Mouse (Mus musculus): Measurements from ENCODE around the gene Otud7a. TPM values are rescaled to one million over a fixed set of nuclear protein-coding genes. Genes with fewer than 3 reads are reported as not detected.

Gene Otud7a
- total RNA-seq (2021): 10 to 100 TPM; 80.5 to 84.1 TPM

DNA sequence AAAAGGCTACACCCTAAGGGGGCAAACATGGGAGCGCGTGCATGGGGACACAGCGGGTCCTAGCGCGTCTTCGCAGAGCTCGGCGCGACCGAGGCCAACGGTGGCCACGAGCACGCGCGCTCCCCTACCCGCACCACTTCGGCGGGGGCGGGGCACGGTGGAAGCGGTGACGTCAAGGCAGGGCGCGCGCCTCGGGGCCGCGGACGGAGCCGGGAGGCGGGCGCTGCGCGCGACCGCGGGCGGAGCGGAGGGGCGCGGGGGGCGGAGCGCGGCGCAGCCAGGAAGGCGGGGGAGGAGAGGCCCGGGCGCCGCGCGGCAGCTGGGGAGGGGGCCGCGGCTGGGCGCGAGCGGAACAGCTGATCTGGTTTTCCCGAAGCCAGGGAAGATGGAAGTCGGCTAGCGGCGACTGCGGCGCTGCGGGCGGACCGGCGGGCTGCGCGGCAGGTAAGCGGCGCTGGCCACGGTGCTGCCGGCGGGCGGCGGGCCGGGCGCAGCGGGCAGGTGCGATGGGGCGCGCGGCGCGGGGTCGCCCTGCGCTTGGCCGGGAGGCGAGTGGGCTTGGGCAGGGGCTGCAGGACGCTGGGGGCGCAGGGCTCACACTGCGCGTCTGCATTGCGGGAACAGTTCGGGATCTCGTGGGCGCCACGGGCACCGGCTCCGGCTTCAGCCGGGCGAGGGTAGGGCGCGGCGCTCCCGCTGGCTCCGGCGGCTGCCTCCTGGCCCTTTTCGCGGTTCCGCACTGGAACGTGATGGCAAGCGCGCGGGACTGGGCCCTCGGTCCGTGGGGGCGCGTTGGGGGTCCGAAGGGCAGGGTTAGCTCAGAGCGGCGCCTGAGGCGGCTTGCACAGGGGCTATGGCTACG is at the start of gene Otud7a:
Otud7a (plus strand) TSS at position 268 of the 862 bp plus-strand sequence.
- peak; percentile 88 to 94 for DNase-seq (ENCODE audit: low spot score in 2 of 2)
- intact Hi-C loops (cut with DNase I): loop anchor here (2.0 to 10.0 kb wide), 3 partner anchors 100 to 224 kb away; no protein-coding TSS in a partner anchor

DNA sequence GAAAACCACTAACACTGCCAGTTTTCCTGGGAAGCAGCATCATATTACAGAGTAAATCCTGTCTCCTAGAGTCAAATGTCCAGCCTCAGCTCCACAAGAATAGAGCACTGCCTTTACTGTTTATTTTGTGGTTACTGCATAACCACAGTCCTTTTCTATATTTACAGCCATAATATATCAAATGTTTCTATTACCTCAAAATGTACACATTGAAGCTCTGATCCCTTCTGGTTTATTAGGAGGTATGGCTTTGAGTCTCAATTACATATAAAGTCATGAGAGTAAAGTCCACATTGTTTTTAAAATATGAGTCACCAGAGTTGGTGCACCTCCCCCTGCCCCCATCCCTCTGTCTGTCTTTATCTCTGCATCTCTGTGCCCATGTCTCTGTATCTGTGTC is 38.6 kb upstream of the Otud7a start:
- intact Hi-C loops (cut with DNase I): no loop called here
- no peak for DNase-seq (ENCODE audit: low spot score in 2 of 2)

DNA sequence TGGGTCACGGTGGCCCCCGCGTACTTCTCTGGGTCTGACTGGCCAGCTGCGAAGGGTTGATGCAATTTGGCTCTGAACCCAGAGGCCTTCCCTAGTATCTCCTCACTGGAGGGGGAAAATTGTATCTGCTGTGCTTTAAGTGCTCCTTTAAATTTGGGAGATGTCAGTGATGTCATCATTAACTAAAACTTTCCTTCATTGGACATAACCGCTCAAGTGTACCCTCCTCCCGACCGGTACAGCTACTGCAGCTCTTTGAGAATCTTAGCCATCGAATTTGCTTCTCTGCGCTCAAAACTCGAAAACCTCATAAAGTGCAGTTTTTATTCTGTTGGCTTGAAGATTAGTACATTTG is 772 bp downstream of the Otud7a start:
- DNase-seq (ENCODE audit: low spot score in 2 of 2): no peak
- intact Hi-C loops (cut with DNase I): loop anchor here (2.0 to 10.0 kb wide), 3 partner anchors 101 to 223 kb away; no protein-coding TSS in a partner anchor

DNA sequence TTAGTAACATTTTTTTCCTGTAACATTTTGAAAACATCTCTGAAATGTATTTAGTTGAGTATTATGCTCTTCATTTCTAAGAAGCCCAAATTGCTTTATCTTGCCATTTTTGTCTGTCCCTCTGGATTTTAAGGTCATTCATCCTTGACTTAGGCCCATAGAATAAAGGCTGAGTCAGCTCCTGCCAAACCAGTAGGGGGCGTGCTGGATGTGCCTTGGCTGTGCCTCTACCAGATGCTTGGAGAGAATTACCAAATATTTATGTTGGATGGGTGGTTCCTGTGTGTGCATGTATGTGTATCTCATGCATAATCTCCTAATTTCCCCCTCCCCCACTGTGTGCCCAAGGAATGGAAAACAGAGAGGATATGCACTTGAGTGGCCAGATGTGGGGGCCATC is 2.4 kb downstream of the Otud7a start:
- intact Hi-C loops (cut with DNase I): loop anchor here (10.0 kb wide), 1 partner anchor 108 kb away; no protein-coding TSS in a partner anchor
- no peak for DNase-seq (ENCODE audit: low spot score in 2 of 2)

DNA sequence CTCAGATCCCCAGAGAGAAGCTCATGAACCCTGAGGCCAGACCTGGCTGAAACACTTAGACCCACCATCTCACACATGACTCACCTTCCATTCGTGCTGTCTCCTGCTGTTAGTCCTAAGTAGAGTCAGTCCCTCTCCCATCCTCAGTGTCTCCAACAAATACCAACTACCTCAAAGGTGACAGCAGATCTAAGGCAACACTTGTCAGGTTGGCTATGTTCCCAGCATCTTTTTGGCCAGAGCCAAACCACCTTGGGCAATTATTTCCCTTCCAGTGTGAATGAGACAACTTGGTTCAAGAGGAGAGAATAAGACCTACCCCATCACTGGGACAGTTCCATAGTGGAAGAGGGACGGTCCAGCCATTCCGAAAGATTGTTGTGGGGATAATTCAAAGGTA is 10.7 kb downstream of the Otud7a start:
- no peak for DNase-seq (ENCODE audit: low spot score in 2 of 2)
- intact Hi-C loops (cut with DNase I): no loop called here

DNA sequence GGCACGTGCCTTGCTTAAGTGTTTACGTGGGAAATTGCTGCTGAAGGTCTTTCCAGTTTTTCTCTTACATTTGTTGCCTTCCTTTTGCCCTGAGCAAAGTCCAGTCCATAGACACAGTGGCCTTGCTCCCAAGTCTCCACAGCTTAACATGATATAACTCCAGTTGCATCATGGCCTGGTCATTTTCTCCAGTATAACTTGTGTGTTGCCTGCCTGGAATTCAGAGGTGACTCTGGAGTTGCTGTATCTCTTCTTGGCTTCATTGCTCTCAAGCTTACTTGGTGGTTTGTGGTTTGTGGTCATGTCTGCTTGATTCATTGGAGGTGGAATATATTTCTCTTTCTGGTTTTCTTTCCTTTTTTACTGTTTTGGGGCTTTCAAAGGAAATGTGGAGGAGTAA is 17.7 kb downstream of the Otud7a start:
- no peak for DNase-seq (ENCODE audit: low spot score in 2 of 2)
- intact Hi-C loops (cut with DNase I): no loop called here

DNA sequence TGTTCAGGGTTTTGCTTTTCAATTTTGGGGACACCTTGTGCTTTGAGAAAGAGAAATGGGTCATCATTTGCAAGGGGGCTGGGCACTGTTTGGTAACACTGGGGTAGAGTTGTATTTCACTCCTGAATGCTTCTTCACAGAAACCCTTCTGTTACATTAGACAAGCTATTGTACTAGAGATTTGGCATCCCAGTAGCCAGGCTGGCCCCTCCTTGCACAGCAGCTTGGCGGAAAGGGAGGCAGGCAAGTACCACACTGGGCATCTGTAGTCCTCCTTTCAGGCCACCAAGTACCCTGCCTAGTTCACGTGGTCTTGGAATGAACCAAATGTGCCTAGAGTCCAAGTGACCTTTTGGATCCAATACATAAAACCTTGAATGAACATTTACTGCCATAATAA is 18.1 kb downstream of the Otud7a start:
- intact Hi-C loops (cut with DNase I): no loop called here
- peak in 1 of 2 experiments; percentile 28 for DNase-seq (ENCODE audit: low spot score in 2 of 2)

DNA sequence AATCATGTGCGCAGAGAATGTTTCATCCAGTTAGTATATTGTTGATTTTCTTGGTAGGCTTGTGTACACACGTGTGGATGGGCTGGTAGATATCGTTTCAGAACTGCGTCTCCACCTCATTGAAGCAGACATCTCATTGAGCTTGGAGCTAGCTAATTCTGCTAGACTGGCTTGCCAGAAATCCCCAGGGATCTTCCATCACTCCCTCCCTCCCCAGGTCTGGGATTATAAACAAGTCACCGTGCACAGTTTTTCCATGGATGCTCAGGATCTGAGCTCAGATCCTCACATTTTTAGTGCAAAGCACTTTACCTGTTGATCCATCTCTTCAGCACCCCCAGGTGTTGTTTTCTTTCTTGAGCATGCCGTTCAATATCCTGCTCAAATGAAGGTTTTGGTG is 22.2 kb downstream of the Otud7a start:
- DNase-seq (ENCODE audit: low spot score in 2 of 2): no peak
- intact Hi-C loops (cut with DNase I): no loop called here

DNA sequence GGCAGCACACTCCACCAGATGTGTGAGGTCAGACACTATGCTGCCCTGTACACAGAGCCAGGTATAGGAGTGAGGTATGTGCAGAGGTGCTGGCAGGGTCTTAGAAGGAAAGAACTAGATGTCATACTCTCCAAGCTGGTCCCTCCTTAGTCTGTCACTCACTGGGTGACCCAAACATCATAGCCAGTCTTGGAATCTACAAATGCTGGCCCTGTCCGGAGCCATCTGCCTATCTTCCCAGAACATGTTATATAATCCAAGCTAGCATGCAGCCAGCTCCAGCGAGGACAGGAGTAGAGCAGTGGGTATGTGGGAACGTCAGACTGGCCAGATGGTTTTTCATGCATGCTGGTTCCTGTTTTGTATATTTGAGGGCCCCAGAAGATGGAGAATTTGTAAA is 23.7 kb downstream of the Otud7a start:
- intact Hi-C loops (cut with DNase I): no loop called here
- DNase-seq (ENCODE audit: low spot score in 2 of 2): no peak

DNA sequence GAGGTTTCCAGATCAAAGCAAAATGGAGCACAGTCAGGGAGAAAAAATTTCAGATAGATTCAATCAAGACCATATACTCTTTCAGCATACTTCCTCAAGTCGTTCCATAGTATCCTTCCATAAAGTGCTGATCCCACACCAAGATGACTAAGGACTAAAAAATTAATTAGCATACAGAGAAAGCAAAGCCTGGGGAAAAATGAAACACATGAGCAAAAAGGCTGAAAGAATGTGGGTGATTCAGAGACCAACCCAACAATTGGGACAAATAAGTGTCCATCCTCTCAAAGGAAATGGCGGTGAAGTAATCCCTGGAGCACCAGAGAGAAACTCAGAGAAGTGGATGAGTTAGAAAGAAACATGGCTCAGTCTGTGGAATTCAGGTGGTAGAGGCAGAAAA is 38.5 kb downstream of the Otud7a start:
- intact Hi-C loops (cut with DNase I): no loop called here
- no peak for DNase-seq (ENCODE audit: low spot score in 2 of 2)

DNA sequence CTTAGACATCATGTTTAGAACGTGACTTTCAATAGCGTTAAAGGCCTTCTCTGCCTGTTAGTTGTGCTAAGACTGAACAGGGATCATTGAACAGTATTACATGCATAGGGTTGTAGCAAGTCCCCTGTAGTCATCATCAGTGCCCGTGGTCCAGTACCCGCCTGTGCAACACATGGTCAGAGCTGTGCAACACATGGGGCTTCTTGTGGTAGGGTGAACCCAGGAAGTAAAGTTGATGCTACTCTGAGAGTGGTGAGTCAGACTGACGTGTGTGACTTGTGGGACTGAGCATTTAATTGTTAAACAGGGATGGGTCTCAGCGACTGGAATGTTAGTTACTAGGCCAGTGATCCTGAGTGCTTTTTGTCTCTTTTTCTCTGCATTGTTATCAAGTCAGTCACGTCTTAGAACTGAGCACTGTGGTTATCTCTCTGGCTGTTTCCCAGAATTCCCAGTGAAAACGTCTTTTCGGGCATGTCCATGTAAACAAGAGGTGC is 52.5 kb downstream of the Otud7a start:
- intact Hi-C loops (cut with DNase I): no loop called here
- no peak for DNase-seq (ENCODE audit: low spot score in 2 of 2)

DNA sequence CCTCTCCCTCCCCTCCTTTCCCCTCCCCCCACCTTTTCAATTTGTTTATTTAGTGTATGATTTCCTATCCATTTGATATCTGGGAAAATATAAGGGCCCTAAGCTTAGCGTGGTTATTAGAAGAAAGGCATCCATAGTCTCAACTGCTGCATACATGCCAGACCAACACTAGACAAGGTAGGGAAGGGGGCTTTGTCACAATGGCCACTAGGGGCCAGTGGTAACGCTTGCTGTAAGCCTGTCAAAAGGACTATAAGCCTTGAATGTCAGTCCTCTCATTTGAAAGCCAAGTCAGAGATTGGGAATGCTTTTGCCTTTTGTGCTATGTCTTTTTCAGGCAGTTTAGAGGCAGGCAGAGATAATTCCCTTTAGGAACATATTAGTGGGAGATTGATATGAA is 59.7 kb downstream of the Otud7a start:
- DNase-seq (ENCODE audit: low spot score in 2 of 2): no peak
- intact Hi-C loops (cut with DNase I): no loop called here

DNA sequence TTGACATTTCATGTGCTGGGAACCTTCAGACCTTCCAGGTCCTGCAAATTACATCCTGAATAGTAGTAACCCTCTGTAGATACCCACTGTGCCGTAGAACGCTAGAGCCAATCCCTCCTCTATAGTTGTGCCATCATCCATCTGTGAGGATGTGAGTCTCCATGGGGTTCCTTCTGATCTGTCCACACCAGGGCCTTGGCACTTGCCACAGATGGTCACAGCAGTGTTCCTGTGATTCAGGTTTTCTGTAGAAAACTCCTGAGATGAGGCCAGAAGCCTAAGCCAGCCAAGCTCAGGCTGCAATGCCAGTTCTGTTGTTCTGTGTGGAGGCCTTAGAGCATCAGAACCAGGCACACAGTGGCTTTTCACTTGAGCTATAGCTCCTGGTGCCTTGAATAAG is 63.5 kb downstream of the Otud7a start:
- intact Hi-C loops (cut with DNase I): no loop called here
- DNase-seq (ENCODE audit: low spot score in 2 of 2): no peak

DNA sequence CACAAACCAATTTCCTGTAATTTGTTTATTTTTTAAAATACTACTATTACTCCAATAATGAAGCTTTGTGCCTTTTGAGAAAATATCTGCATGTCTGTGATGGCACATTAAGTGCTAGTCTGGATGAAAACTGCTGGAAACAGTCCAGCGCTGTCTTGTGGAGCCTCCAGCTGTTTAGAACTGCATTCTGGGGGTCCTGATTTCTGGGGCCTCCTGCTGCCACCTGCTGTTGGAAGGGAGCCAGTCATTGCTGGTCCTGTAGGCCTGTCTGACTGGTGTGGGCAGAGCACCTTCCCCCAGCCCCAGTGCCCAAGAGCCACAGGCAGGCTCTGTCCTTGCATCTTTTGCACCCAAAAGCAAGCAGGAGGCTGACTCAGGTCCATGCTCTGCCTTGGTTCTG is 65.3 kb downstream of the Otud7a start:
- intact Hi-C loops (cut with DNase I): no loop called here
- no peak for DNase-seq (ENCODE audit: low spot score in 2 of 2)

DNA sequence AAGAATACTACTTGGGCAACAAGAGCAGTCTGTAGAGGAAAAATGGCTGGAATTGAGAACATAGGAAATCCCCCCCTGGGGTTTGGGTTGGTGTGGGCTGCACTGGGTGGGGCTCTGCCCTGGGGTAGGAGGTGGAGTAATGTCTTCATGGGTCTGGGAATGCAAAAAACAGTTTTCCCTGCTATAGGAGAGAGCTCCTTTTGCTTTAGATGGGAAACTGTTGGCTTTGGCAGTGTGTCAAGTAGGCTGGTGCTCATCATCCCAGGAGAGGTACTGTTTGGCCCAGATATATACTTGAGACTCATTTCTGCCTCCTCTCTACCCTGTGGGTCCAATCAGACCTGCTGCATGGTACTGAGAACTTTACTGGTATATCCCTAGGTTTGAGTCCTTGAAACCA is 66.9 kb downstream of the Otud7a start:
- intact Hi-C loops (cut with DNase I): no loop called here
- no peak for DNase-seq (ENCODE audit: low spot score in 2 of 2)

DNA sequence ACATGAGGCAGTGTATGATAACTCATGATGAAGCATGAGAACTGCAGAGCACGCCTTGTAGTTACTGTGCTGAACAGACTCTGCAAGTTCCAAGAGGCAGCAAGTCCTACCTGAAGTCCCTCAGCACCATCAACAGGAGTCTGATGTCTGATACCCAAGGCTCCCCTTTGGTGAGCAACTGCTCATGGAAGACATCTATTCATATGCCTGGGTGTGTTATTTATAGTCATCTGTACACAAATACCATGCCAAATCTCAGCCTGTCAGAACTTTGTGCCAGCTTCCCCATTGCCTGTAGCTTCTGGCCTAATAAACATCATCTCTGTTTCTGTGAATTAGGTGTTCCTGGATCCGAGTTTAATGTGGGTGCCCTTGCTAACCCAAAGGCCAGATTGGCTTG is 68.0 kb downstream of the Otud7a start:
- intact Hi-C loops (cut with DNase I): no loop called here
- DNase-seq (ENCODE audit: low spot score in 2 of 2): no peak

DNA sequence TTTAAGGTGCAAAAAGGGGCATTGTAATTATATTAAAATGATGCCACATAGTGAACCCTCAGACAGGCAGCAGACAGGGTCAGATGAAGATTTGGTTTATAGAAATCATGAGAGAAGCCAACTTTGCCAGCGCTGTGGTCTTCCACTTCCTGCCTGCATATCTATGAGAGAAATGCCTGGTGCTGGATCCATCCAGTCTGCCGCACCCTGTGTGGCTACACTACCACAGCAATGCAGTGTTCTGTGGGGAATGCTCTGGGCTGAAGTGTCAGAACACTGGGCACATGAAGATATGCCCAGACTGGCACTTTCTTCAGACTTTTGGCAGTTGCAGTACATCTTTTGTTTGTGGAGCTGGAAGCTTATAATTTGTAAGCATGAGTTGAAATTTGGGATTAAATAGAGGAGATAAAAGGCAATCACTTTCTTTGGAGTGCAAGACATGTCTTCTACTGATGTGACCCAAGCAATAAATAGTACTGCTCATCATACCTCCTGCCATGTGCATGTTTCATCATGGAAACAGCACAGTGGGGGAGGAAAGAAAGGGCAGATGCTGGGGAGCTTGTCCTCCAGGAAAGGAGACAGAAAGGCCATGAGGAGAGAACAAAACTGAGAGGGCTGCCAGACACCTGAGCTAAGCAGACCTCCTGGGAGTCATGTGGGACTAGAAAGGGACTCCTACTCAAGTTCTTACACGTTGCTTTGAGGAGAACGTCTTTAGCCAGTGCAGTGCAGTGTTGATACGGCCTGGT is 71.8 kb downstream of the Otud7a start:
- DNase-seq (ENCODE audit: low spot score in 2 of 2): no peak
- intact Hi-C loops (cut with DNase I): no loop called here

DNA sequence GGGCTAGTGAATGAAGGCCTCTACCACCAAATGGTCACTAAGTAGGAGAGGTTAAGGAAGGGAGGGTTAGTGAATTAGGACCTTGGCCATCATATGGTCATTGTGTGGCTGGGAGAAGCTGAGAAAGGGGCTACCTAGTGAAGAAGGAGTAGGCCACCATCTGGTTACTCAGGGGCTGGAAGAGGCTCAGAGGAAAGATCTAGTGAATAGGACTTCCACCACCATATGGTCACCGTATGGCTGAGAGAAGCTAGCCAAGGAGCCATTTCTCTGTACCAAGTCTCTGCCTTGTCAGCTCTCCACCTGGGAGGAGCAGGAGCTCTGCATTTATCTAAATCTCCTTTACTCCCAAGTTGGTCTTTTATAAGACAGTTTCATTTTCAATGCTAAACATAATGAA is 75.7 kb downstream of the Otud7a start:
- DNase-seq (ENCODE audit: low spot score in 2 of 2): no peak
- intact Hi-C loops (cut with DNase I): no loop called here

DNA sequence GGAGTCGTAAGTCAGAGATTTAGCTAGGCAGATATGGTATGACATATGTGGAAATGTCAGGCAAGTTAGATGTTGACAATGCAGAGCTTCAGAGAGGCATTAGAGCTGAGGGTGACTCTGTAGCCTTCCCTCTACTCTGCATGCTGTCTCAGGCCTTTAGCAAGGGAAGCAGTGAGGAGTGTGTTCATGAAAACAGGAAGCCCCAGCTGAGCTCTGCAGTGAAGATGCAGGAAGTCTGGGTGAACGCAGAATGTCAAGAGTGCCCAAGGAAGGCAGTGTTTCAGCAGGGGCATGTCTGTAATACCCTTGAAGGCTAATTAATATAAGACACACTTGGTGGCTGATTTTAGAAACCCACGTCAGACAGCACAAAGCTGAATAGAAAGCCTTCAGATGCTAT is 77.9 kb downstream of the Otud7a start:
- no peak for DNase-seq (ENCODE audit: low spot score in 2 of 2)
- intact Hi-C loops (cut with DNase I): no loop called here

DNA sequence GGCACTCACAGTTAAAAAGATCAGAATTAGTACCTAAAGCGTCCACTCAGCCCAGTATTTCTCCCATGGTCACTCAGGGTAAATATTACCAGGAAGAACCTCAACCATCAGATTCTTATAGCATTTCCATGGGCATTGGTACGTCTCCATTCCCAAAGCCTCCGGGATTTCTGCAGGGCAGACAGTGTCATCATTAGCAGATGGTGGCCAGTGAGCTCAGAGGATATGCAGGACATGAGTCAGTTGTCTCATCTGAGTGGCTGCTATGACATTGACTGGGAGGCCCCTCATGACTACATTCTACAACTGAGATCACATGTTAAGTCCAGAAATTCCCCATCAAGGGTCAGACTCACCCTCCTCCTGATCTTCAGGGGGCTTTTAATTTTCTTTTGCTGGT is 78.5 kb downstream of the Otud7a start:
- DNase-seq (ENCODE audit: low spot score in 2 of 2): no peak
- intact Hi-C loops (cut with DNase I): no loop called here

DNA sequence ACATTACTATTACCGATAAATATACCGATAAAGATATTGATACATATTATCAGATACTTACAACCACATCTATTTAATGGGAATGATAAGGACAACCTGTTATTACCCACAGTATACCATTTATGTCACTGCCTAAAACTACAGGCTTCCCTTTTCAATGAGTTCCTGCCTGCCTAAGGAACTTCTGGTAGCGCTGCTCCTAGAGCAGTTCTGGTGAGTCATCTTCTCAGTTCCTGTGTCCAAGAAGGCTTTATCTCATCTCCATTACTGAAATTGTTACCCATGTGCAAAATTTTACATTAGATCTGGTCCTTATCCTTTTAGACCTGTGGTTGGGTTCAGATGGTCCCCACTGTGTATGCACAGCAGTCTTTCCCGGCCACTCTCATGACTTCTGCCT is 95.7 kb downstream of the Otud7a start:
- intact Hi-C loops (cut with DNase I): no loop called here
- no peak for DNase-seq (ENCODE audit: low spot score in 2 of 2)

Measured in left cerebral cortex, postnatal 36 days (tissue).